Mouse (Mus musculus) liver (tissue): ENCODE measurements at regions not wholly inside any gene's neighbourhood (a gene's known extent, or its start where the extent isn't known, plus 50 kb on each side); places are given as distances from the start of the nearest gene placed in this dataset.

ENCODE experiments used
- DNase-seq: peaks from one replicate; pipeline ENCODE4 v3.0.0-alpha.2; 2020; ENCODE audit warnings: mixed read lengths

GRCm38 (mm10) chr8:103816101-103816894, 285.1 kb upstream of the Cdh5 start:
- DNase-seq: no peak

GRCm38 (mm10) chr8:103823541-103823940, 277.9 kb upstream of the Cdh5 start:
- no peak for DNase-seq

- no peak for DNase-seq
Observed at GRCm38 (mm10) chr8:103824747-103825146, 276.7 kb upstream of the Cdh5 start.

- no peak for DNase-seq
Observed at GRCm38 (mm10) chr8:103825289-103825688, 276.1 kb upstream of the Cdh5 start.

- DNase-seq: no peak
Observed at GRCm38 (mm10) chr8:103830416-103830815, 271.0 kb upstream of the Cdh5 start.

GRCm38 (mm10) chr8:103839990-103840389, 261.4 kb upstream of the Cdh5 start:
- no peak for DNase-seq

GRCm38 (mm10) chr8:103845964-103846363, 255.5 kb upstream of the Cdh5 start:
- DNase-seq: no peak

- no peak for DNase-seq
Observed at GRCm38 (mm10) chr8:103846382-103846976, 254.9 kb upstream of the Cdh5 start.

- DNase-seq: no peak
Observed at GRCm38 (mm10) chr8:103849785-103850184, 251.6 kb upstream of the Cdh5 start.

- DNase-seq: no peak
Observed at GRCm38 (mm10) chr8:103851286-103851685, 250.1 kb upstream of the Cdh5 start.

GRCm38 (mm10) chr8:103853048-103853447, 248.4 kb upstream of the Cdh5 start:
- no peak for DNase-seq

- no peak for DNase-seq
Observed at GRCm38 (mm10) chr8:103855291-103855690, 246.1 kb upstream of the Cdh5 start.

GRCm38 (mm10) chr8:103859130-103859529, 242.3 kb upstream of the Cdh5 start:
- DNase-seq: no peak

GRCm38 (mm10) chr8:103873598-103874502, 227.6 kb upstream of the Cdh5 start:
- DNase-seq: no peak

- DNase-seq: no peak
Observed at GRCm38 (mm10) chr8:103874506-103874905, 226.9 kb upstream of the Cdh5 start.

GRCm38 (mm10) chr8:103879505-103879904, 221.9 kb upstream of the Cdh5 start:
- DNase-seq: no peak

GRCm38 (mm10) chr8:103880431-103881145, 220.8 kb upstream of the Cdh5 start:
- no peak for DNase-seq

GRCm38 (mm10) chr8:103881146-103881486, 220.3 kb upstream of the Cdh5 start:
- DNase-seq: no peak

- DNase-seq: no peak
Observed at GRCm38 (mm10) chr8:103884873-103885780, 216.3 kb upstream of the Cdh5 start.

GRCm38 (mm10) chr8:103894589-103894988, 206.8 kb upstream of the Cdh5 start:
- no peak for DNase-seq

- no peak for DNase-seq
Observed at GRCm38 (mm10) chr8:103895132-103895531, 206.3 kb upstream of the Cdh5 start.

GRCm38 (mm10) chr8:103897463-103897862, 204.0 kb upstream of the Cdh5 start:
- no peak for DNase-seq
